ENCODE assay signal across 8 mouse cellular contexts in genomic region chr13:43565346-43565745, GRCm38 (mm10). TPM values are rescaled to one million over a fixed set of nuclear protein-coding genes. Genes with fewer than 3 reads are reported as not detected.
A peak's percentile ranks its signal among the peaks of the same experiment; 100 is the strongest.
DNase-seq lines count a peak whose midpoint lies in the region; ATAC-seq lines count a peak whose summit lies in the region.

No protein-coding gene starts in this region.

- peak; percentile 82 for DNase-seq in midbrain, embryonic 10.5 days (ENCODE audit: low spot score)
- peak; percentile 78 for DNase-seq in c-Kit-positive CD71-positive TER-119-positive erythroid progenitor cells, embryonic 14.5 days (ENCODE audit: low spot score)
- peak; percentile 90 for DNase-seq in heart, postnatal 4 days
- peak; percentile 91 for DNase-seq in limb, embryonic 10.5 days (ENCODE audit: low spot score)
- DNase-seq in ovary, postnatal 14 days (ENCODE audit: low spot score): peak; percentile 76
- peak; percentile 75 for DNase-seq in thymus, postnatal 25 days

- peaks cover 25% of the 10 kb centered on the region for H3K4me1 ChIP-seq in midbrain, embryonic 10.5 days
- peaks cover 11% of the 10 kb centered on the region; the same call in 1 of the 2 replicates for H3K4me1 ChIP-seq in midbrain, embryonic 13.5 days (replicated peaks)
- peaks cover 21% of the 10 kb centered on the region for H3K4me1 ChIP-seq in forebrain, embryonic 12.5 days
- H3K4me1 ChIP-seq in limb, embryonic 10.5 days: peaks cover 14% of the 10 kb centered on the region

- H3K27ac ChIP-seq in midbrain, embryonic 10.5 days (replicated peaks): no peak overlapping the region
- H3K27ac ChIP-seq in midbrain, embryonic 13.5 days: no peak overlapping the region
- H3K27ac ChIP-seq in forebrain, embryonic 12.5 days: no peak overlapping the region
- H3K27ac ChIP-seq in limb, embryonic 10.5 days: no peak overlapping the region

- no peaks in the 10 kb centered on the region; the same call in 1 of the 2 replicates for H3K9me3 ChIP-seq in midbrain, embryonic 10.5 days (replicated peaks)
- no peaks in the 10 kb centered on the region for H3K9me3 ChIP-seq in midbrain, embryonic 13.5 days
- no peaks in the 10 kb centered on the region for H3K9me3 ChIP-seq in forebrain, embryonic 12.5 days
- no peaks in the 10 kb centered on the region for H3K9me3 ChIP-seq in limb, embryonic 10.5 days (replicated peaks)

- no peak overlapping the region for H3K4me2 ChIP-seq in midbrain, embryonic 13.5 days (replicated peaks)
- H3K4me2 ChIP-seq in forebrain, embryonic 12.5 days: no peak overlapping the region

- H3K27me3 ChIP-seq in midbrain, embryonic 10.5 days (ENCODE audit: low read depth, poor library complexity, severe bottlenecking): peaks cover 22% of the 10 kb centered on the region
- peaks cover 14% of the 10 kb centered on the region; the same call in 1 of the 2 replicates for H3K27me3 ChIP-seq in midbrain, embryonic 13.5 days
- 0 out of 2 replicates have a peak, but pooled peaks cover 13% of the 10 kb centered on the region for H3K27me3 ChIP-seq in forebrain, embryonic 12.5 days
- H3K27me3 ChIP-seq in limb, embryonic 10.5 days (ENCODE audit: low read depth, poor library complexity, severe bottlenecking): no peaks in the 10 kb centered on the region

- ATAC-seq in midbrain, embryonic 13.5 days: no peak
- ATAC-seq in forebrain, embryonic 12.5 days (ENCODE audit: low FRiP score): peak; percentile 49; the same call in 1 of the 2 replicates

- no peaks in the 10 kb centered on the region for H3K36me3 ChIP-seq in midbrain, embryonic 10.5 days
- H3K36me3 ChIP-seq in midbrain, embryonic 13.5 days: no peaks in the 10 kb centered on the region
- no peaks in the 10 kb centered on the region for H3K36me3 ChIP-seq in forebrain, embryonic 12.5 days (replicated peaks)
- no peaks in the 10 kb centered on the region for H3K36me3 ChIP-seq in limb, embryonic 10.5 days

- WGBS in midbrain, embryonic 10.5 days: 20% methylated on average over 9 of the region's 9 CpGs
- WGBS in midbrain, embryonic 13.5 days: 17% methylated on average over 9 of the region's 9 CpGs
- WGBS in forebrain, embryonic 12.5 days: 20% methylated on average over 9 of the region's 9 CpGs
- 17% methylated on average over 9 of the region's 9 CpGs for WGBS in limb, embryonic 10.5 days

- H3K9ac ChIP-seq in midbrain, embryonic 13.5 days (replicated peaks): no peak overlapping the region
- H3K9ac ChIP-seq in forebrain, embryonic 12.5 days: no peak overlapping the region

- H3K4me3 ChIP-seq in midbrain, embryonic 10.5 days: no peak overlapping the region
- no peak overlapping the region for H3K4me3 ChIP-seq in midbrain, embryonic 13.5 days (replicated peaks)
- H3K4me3 ChIP-seq in forebrain, embryonic 12.5 days (replicated peaks): no peak overlapping the region
- no peak overlapping the region for H3K4me3 ChIP-seq in limb, embryonic 10.5 days

RNA-seq across cellular contexts. Expression of gene Mcur1, which starts 5.4 kb away (rescaled TPM):
- 8.1 and 10.4 TPM in 2 replicates for polyA plus RNA-seq in midbrain, embryonic 10.5 days (2016; fragmentation: Nextera tagmentation; extraction: Ambion mirVana)
- polyA plus RNA-seq in midbrain, embryonic 13.5 days (2015; fragmentation: Nextera tagmentation; extraction: Ambion mirVana): 8.1 and 8.2 TPM in 2 replicates
- polyA plus RNA-seq in forebrain, embryonic 12.5 days (2016; fragmentation: Nextera tagmentation; extraction: Ambion mirVana): 11.7 and 11.8 TPM in 2 replicates
- total RNA-seq in heart, postnatal 4 days (2021): 10 to 100 TPM; 34.6 to 36.9 TPM
- 10.6 and 12.1 TPM in 2 replicates for polyA plus RNA-seq in limb, embryonic 10.5 days (2016; fragmentation: Nextera tagmentation; extraction: Ambion mirVana)

RNA-seq across cellular contexts. Expression of gene Rnf182, which starts 50.2 kb away (rescaled TPM):
- polyA plus RNA-seq in midbrain, embryonic 10.5 days (2016; fragmentation: Nextera tagmentation; extraction: Ambion mirVana): 6.9 and 7.7 TPM in 2 replicates
- polyA plus RNA-seq in midbrain, embryonic 13.5 days (2015; fragmentation: Nextera tagmentation; extraction: Ambion mirVana): 20.4 and 29.8 TPM in 2 replicates
- polyA plus RNA-seq in forebrain, embryonic 12.5 days (2016; fragmentation: Nextera tagmentation; extraction: Ambion mirVana): 17.0 and 18.7 TPM in 2 replicates
- under 1 TPM; 0.36 to 0.50 TPM for total RNA-seq in heart, postnatal 4 days (2021)
- polyA plus RNA-seq in limb, embryonic 10.5 days (2016; fragmentation: Nextera tagmentation; extraction: Ambion mirVana): 3.2 and 5.5 TPM in 2 replicates
